Mouse (Mus musculus) left cerebral cortex, adult 2 months (tissue): ENCODE measurements around the gene Abcb10. TPM values are rescaled to one million over a fixed set of nuclear protein-coding genes. Genes with fewer than 3 reads are reported as not detected.
A peak's percentile ranks its signal among the peaks of the same experiment; 100 is the strongest.
"Not testable (repeated sequence)": the region's sequence is repeated elsewhere in the genome, so short reads cannot be mapped to it uniquely, and the experiment has no call there.

ENCODE experiments used
- DNase-seq, 2 experiments: peaks; one replicate each; pipeline ENCODE4 v3.0.0; 2021 to 2022; ENCODE audit warnings: low spot score in 2 of 2, mixed read lengths in 1 of 2; ENCODE audit errors: extremely low spot score in 1 of 2
- H3K27ac ChIP-seq: fragments of 200-600 bp; 2 replicates; pipeline ENCODE4 v1.8.1; 2022
- H3K4me3 ChIP-seq: fragments of 200-600 bp; 2 replicates; pipeline ENCODE4 v1.8.1; 2022
- CTCF ChIP-seq: fragments of 200-600 bp; IDR thresholded peaks from 2 replicates; pipeline ENCODE4 v1.8.1; 2022; ENCODE audit warnings: antibody characterized with exemption, mild to moderate bottlenecking, moderate library complexity
- intact Hi-C: fragments of 180-260 bp; cut with DNase I; formaldehyde crosslinking; loops from one replicate; pipeline ENCODE4 v1.15.1; 2025
- long read RNA-seq, 2 experiments: library from polyadenylated mRNA; stranded (forward); transcript quantifications; one replicate each; pipeline ENCODE4 v2.0.0; 2021; ENCODE audit warnings: borderline mapping rate in 2 of 2
- total RNA-seq, 2 experiments: library from RNA; stranded (reverse); gene quantifications; 2 replicates each; pipeline ENCODE4 v1.2.3; 2021

Gene Abcb10
- total RNA-seq: 10 to 100 TPM; 16.3 to 16.5 TPM
- long read RNA-seq, experiment 1, full-length matches to known transcripts: 21 of 37 reads
- long read RNA-seq, experiment 1, partial matches to known transcripts: 1 of 37 reads
- long read RNA-seq, experiment 1, other reads (novel, unspliced or antisense): 15 of 37 reads
- long read RNA-seq, experiment 2, full-length matches to known transcripts: 27 of 47 reads
- long read RNA-seq, experiment 2, partial matches to known transcripts: 0 of 47 reads
- long read RNA-seq, experiment 2, other reads (novel, unspliced or antisense): 20 of 47 reads

GRCm38 (mm10) chr8:123982826-123983400 lies at the start of gene Abcb10:
Gene Abcb10, minus strand, starts transcription at chr8:123983122.
- no peak; the same call in 1 of the 2 replicates for TF ChIP-seq CTCF
- H3K27ac ChIP-seq: peak within 1 kb of the TSS; percentile 70
- DNase-seq: peak; percentile 76 to 80
- intact Hi-C loops: loop anchor here (1.0 kb wide), 1 partner anchor 38 kb away; the partner anchor contains the start of genes Taf5l and Urb2
- peak within 1 kb of the TSS; percentile 69 for H3K4me3 ChIP-seq

GRCm38 (mm10) chr8:124027831-124028230 lies 44.9 kb upstream of the Abcb10 start:
- intact Hi-C loops: no loop called here
- no peak overlapping the region for H3K27ac ChIP-seq
- no peak for TF ChIP-seq CTCF
- H3K4me3 ChIP-seq: no peak overlapping the region
- no peak for DNase-seq

- H3K4me3 ChIP-seq, intact Hi-C loops, H3K27ac ChIP-seq, DNase-seq: not testable (repeated sequence)
Measured at GRCm38 (mm10) chr8:124026265-124026664, 43.3 kb upstream of the Abcb10 start.

GRCm38 (mm10) chr8:124021237-124022227 lies 38.6 kb upstream of the Abcb10 start, which contains the start of the genes Taf5l and Urb2:
Gene Taf5l, minus strand, starts transcription at chr8:124021397.
Gene Urb2, plus strand, starts transcription at chr8:124021508.
- no peak for TF ChIP-seq CTCF
- DNase-seq: peak; percentile 94 to 95
- H3K4me3 ChIP-seq: peak within 1 kb of the TSS; percentile 90
- peak within 1 kb of the TSS; percentile 93 for H3K27ac ChIP-seq
- intact Hi-C loops: loop anchor here (1.0 to 5.0 kb wide), 3 partner anchors 38 to 926 kb away; partner anchors contain the start of genes Abcb10, Egln1 and Nup133

- Histone ChIP-seq H3K4me3 (peak overlapping the region; percentile 90), H3K27ac (peak overlapping the region; percentile 93)
- no peak for TF ChIP-seq CTCF
- DNase-seq: peak; percentile 35 to 53
- intact Hi-C loops: loop anchor here (1.0 to 5.0 kb wide), 3 partner anchors 37 to 927 kb away; partner anchors contain the start of genes Abcb10, Egln1 and Nup133
Measured at GRCm38 (mm10) chr8:124020439-124021236, 37.7 kb upstream of the Abcb10 start.

GRCm38 (mm10) chr8:124019782-124020181 lies 36.9 kb upstream of the Abcb10 start:
- intact Hi-C loops: loop anchor here (2.0 to 5.0 kb wide), 2 partner anchors 71 to 928 kb away; partner anchors contain the start of genes Egln1 and Nup133
- DNase-seq: no peak
- H3K4me3 ChIP-seq: peak overlapping the region; percentile 90
- H3K27ac ChIP-seq: no peak overlapping the region
- no peak for TF ChIP-seq CTCF

GRCm38 (mm10) chr8:124014751-124015150 lies 31.8 kb upstream of the Abcb10 start:
- Histone ChIP-seq H3K27ac (no peak overlapping the region), H3K4me3 (no peak overlapping the region)
- intact Hi-C loops: no loop called here
- no peak for DNase-seq
- no peak for TF ChIP-seq CTCF

GRCm38 (mm10) chr8:124014299-124014698 lies 31.4 kb upstream of the Abcb10 start:
- intact Hi-C loops, H3K4me3 ChIP-seq, DNase-seq, H3K27ac ChIP-seq: not testable (repeated sequence)

GRCm38 (mm10) chr8:124011989-124012586 lies 29.2 kb upstream of the Abcb10 start:
- no peak for TF ChIP-seq CTCF
- DNase-seq: no peak
- Histone ChIP-seq H3K27ac (no peak overlapping the region), H3K4me3 (no peak overlapping the region)
- intact Hi-C loops: no loop called here

- TF ChIP-seq CTCF: no peak
- Histone ChIP-seq H3K27ac (no peak overlapping the region), H3K4me3 (no peak overlapping the region)
- intact Hi-C loops: no loop called here
- DNase-seq: no peak
Measured at GRCm38 (mm10) chr8:124011580-124011979, 28.7 kb upstream of the Abcb10 start.
